Mouse (Mus musculus): ENCODE measurements around the gene Ift22. TPM values are rescaled to one million over a fixed set of nuclear protein-coding genes. Genes with fewer than 3 reads are reported as not detected.

The Ift22 gene
- polyA plus RNA-seq, 1 experiment from 2014 or later: 54.1 TPM

DNA sequence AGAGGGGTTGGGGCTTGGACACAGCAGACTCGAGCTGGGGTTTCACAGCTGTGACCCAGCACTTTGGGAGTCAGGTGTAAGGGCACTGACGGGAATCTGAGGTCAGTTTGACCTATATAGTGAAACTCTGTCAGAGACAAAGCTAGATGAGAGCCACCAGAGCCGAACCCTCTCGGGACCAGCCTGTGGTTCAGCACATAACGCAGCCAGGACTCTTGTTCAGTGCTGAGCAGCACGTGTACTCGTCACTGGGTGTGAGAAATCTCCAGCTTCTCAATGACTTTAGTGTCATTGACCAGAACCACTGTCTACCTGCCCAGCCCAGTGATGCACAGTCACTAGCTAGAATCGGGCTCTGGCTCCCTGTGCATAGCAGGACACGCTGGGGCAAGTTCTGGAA lies 14.9 kb downstream of the Ift22 start:
- Histone ChIP-seq H3K4me1 (ENCODE audit: control insufficient read depth, insufficient read depth, low read length) (0 out of 2 replicates have a peak, but pooled peaks cover 2% of the 10 kb centered on the region), H3K27me3 (ENCODE audit: control insufficient read depth, insufficient read depth, low read length) (no peaks in the 10 kb centered on the region), H3K36me3 (ENCODE audit: control insufficient read depth, insufficient read depth, low read length) (no peaks in the 10 kb centered on the region), H3K9ac (ENCODE audit: low read length) (no peak overlapping the region), H3K9me3 (replicated peaks; ENCODE audit: control insufficient read depth, low read length) (no peaks in the 10 kb centered on the region), H3K27ac (ENCODE audit: low read length) (no peak overlapping the region), H3K4me3 (replicated peaks; ENCODE audit: low read length) (no peak overlapping the region), H3K4me2 (ENCODE audit: low read depth, low read length) (no peak overlapping the region)
- no peak for ATAC-seq (ENCODE audit: insufficient read depth, low FRiP score)
- 83% methylated on average over 9 of the region's 9 CpGs for WGBS

DNA sequence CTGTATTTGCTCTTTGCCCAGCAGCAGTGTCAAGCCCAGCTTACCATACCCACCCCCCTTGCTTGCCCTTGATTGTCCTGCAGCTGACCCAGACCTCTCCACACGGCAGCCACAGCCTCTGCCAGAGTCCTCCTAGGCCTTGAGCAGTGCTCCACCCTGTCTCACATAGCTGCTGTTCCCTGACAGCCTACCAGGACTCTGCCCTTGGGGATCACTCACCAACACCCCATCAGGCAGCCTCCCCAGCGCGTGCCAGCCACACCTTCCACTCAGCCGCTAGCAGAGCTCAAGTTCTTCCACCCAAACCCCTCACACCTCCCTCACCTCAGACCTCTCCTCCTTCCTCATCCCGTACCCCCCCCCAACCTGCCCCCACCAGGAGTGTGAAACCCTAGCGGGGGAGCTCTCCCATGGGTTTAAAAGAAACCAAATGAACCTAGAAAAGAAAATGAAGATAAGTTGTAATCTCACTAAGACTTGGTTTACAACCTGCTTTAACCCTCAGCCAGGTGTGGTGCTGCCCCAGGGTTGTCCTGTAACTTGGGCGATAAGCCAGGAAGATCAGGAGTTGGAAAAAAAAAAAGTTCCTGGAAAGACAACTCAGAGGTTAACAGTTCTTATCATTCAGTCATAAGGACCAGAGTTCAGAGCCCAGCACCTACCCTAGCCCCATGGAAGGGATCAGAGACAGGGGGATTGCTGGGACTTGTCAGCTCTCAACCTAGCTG lies 16.0 kb downstream of the Ift22 start:
- H3K9ac ChIP-seq (ENCODE audit: low read length): no peak overlapping the region
- H3K4me1 ChIP-seq (ENCODE audit: control insufficient read depth, insufficient read depth, low read length): 0 out of 2 replicates have a peak, but pooled peaks cover 2% of the 10 kb centered on the region
- no peak overlapping the region for H3K4me2 ChIP-seq (ENCODE audit: low read depth, low read length)
- 49% methylated on average over 7 of the region's 7 CpGs for WGBS
- no peak overlapping the region for H3K27ac ChIP-seq (ENCODE audit: low read length)
- no peak overlapping the region for H3K4me3 ChIP-seq (replicated peaks; ENCODE audit: low read length)
- peak; percentile 65 for ATAC-seq (ENCODE audit: insufficient read depth, low FRiP score)
- no peaks in the 10 kb centered on the region for H3K36me3 ChIP-seq (ENCODE audit: control insufficient read depth, insufficient read depth, low read length)
- H3K9me3 ChIP-seq (replicated peaks; ENCODE audit: control insufficient read depth, low read length): no peaks in the 10 kb centered on the region
- H3K27me3 ChIP-seq (ENCODE audit: control insufficient read depth, insufficient read depth, low read length): no peaks in the 10 kb centered on the region

DNA sequence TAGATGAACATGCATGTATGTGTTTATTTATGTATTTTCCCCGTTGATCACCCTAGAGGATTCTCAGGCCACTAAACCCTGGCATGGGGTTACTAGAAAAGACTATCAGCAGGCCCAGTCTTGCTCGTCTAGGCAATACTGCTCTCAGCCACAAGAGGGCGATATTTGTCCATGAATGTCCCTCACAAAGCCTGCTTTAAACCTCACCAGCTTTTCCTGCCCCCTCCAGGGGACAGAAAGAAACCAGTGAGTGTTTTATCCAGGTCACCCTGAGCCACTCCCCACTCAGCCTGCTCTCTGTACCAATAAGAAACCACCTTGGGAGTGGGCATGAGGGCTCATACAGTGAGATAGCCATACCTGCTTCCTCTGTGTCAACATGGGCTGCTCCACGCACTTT lies 21.1 kb downstream of the Ift22 start:
- no peak overlapping the region for H3K27ac ChIP-seq (ENCODE audit: low read length)
- peak overlapping the region; percentile 38; the same call in 1 of the 2 replicates for H3K9ac ChIP-seq (ENCODE audit: low read length)
- no peak overlapping the region for H3K4me2 ChIP-seq (ENCODE audit: low read depth, low read length)
- ATAC-seq (ENCODE audit: insufficient read depth, low FRiP score): peak; percentile 70; the same call in 1 of the 2 replicates
- no peaks in the 10 kb centered on the region for H3K27me3 ChIP-seq (ENCODE audit: control insufficient read depth, insufficient read depth, low read length)
- 17% methylated on average over 4 of the region's 4 CpGs for WGBS
- H3K4me3 ChIP-seq (replicated peaks; ENCODE audit: low read length): no peak overlapping the region
- no peaks in the 10 kb centered on the region for H3K4me1 ChIP-seq (ENCODE audit: control insufficient read depth, insufficient read depth, low read length)
- H3K9me3 ChIP-seq (replicated peaks; ENCODE audit: control insufficient read depth, low read length): no peaks in the 10 kb centered on the region
- no peaks in the 10 kb centered on the region for H3K36me3 ChIP-seq (ENCODE audit: control insufficient read depth, insufficient read depth, low read length)

DNA sequence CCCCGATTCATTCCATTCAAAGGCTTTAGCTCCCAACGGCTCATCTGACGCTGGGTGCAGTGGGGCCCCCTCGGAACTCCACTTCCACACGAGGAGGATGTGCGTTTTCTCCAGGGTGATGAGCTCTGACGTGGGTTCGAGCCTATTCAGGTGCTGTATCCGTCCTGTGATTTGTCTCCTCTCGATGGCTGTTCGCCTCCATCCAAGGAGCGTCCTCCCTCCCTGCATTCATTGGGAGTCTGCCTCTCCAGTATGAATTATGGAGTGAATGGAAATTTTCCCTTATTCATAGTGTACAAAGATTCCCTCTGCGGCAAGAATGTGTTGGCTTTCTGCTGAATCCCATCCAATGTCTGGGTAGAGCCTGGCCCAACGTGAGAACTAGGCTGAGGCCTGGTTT lies 23.9 kb downstream of the Ift22 start:
- Histone ChIP-seq H3K4me1 (ENCODE audit: control insufficient read depth, insufficient read depth, low read length) (no peaks in the 10 kb centered on the region), H3K9ac (ENCODE audit: low read length) (no peak overlapping the region), H3K4me3 (replicated peaks; ENCODE audit: low read length) (no peak overlapping the region), H3K27ac (ENCODE audit: low read length) (no peak overlapping the region), H3K4me2 (ENCODE audit: low read depth, low read length) (no peak overlapping the region), H3K27me3 (ENCODE audit: control insufficient read depth, insufficient read depth, low read length) (no peaks in the 10 kb centered on the region), H3K36me3 (ENCODE audit: control insufficient read depth, insufficient read depth, low read length) (no peaks in the 10 kb centered on the region), H3K9me3 (replicated peaks; ENCODE audit: control insufficient read depth, low read length) (no peaks in the 10 kb centered on the region)
- ATAC-seq (ENCODE audit: insufficient read depth, low FRiP score): no peak
- 87% methylated on average over 14 of the region's 14 CpGs for WGBS

DNA sequence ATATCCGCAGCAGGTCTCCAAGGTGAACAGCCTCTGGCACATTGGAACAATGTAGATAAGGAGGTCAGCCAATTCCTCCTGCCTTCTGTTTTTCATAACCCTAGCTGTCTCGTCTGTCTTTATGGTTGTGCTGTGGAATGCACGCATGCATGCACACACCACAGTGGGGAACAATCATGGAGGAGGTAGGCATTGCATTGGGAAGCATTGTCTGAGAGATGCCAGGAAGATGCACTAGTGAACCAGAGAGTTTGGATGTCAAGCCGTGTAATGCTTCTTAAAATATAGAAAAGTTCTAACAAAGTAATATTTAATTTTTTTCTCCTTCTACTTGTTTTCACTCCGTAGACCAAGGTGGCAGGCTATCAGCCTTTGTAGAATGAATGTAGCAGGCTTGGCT lies 25.0 kb downstream of the Ift22 start:
- 82% methylated on average over 5 of the region's 5 CpGs for WGBS

DNA sequence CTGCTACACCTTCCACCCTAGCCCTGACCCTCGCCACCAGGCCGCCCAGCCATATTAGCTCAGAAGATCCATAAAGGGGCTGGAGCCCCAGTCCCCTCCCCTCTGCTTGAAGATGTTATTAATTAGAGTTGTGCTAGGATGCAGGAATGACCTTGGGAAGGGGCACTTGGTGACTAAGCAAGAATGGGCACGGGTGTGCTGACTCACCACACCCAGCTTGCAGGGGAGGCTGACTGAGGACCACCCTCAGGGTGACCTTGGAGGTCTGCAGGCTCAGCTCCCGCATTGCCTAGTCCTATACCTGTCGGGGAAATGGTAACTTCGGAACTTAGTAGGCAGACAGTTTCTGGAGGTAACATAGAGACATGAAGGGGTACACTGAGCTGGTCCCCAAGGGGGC lies 26.0 kb downstream of the Ift22 start:
- H3K36me3 ChIP-seq (ENCODE audit: control insufficient read depth, insufficient read depth, low read length): no peaks in the 10 kb centered on the region
- no peak overlapping the region for H3K27ac ChIP-seq (ENCODE audit: low read length)
- no peak for ATAC-seq (ENCODE audit: insufficient read depth, low FRiP score)
- no peaks in the 10 kb centered on the region for H3K9me3 ChIP-seq (replicated peaks; ENCODE audit: control insufficient read depth, low read length)
- no peaks in the 10 kb centered on the region for H3K4me1 ChIP-seq (ENCODE audit: control insufficient read depth, insufficient read depth, low read length)
- 82% methylated on average over 6 of the region's 6 CpGs for WGBS
- H3K4me3 ChIP-seq (replicated peaks; ENCODE audit: low read length): no peak overlapping the region
- H3K9ac ChIP-seq (ENCODE audit: low read length): no peak overlapping the region
- H3K27me3 ChIP-seq (ENCODE audit: control insufficient read depth, insufficient read depth, low read length): no peaks in the 10 kb centered on the region
- H3K4me2 ChIP-seq (ENCODE audit: low read depth, low read length): no peak overlapping the region

More for the DNA sequence above, 25.0 kb downstream of the Ift22 start:
- Histone ChIP-seq H3K36me3 (ENCODE audit: control insufficient read depth, insufficient read depth, low read length) (no peaks in the 10 kb centered on the region), H3K9ac (ENCODE audit: low read length) (no peak overlapping the region), H3K27me3 (ENCODE audit: control insufficient read depth, insufficient read depth, low read length) (no peaks in the 10 kb centered on the region), H3K4me1 (ENCODE audit: control insufficient read depth, insufficient read depth, low read length) (no peaks in the 10 kb centered on the region), H3K27ac (ENCODE audit: low read length) (no peak overlapping the region), H3K4me3 (replicated peaks; ENCODE audit: low read length) (no peak overlapping the region), H3K4me2 (ENCODE audit: low read depth, low read length) (no peak overlapping the region), H3K9me3 (replicated peaks; ENCODE audit: control insufficient read depth, low read length) (no peaks in the 10 kb centered on the region)
- no peak for ATAC-seq (ENCODE audit: insufficient read depth, low FRiP score)

DNA sequence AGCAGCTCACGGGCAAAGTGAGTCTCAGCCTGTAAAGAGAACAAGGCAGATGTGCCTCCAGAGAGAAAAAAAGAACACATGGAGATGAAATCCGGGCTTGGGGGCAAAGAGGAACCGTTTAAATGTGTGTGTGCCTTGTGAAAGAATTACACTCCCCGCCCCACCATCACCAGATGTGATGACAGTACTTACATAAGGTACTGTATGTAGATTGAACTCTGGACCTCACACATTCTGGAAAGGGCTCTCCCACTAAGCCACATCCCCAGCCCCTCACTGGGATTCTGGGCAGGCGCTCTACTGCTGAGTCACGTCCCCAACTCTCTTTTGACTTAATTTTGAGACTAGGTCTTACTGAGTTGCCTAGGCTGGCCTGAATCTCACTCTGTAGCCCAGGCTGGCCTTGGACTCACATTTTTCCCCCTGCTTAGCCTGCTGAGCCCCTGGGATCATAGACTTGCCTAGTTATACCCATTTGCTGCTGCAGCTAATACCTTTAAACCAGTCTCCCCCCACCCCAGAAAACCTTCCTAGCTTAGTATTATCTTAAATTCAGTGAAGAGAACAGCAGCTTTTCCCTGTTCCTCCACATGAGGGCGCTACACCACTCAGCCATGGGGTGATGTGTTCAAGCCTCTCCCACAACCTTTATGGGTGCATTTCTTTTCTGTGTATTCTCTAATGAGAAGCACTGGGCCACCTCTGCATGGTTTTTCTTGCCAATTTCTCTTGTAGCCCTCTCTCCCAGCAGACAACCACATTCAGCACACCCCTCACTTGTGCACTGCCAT lies 28.1 kb downstream of the Ift22 start:
- Histone ChIP-seq H3K27ac (ENCODE audit: low read length) (no peak overlapping the region), H3K9ac (ENCODE audit: low read length) (no peak overlapping the region), H3K27me3 (ENCODE audit: control insufficient read depth, insufficient read depth, low read length) (no peaks in the 10 kb centered on the region), H3K4me1 (ENCODE audit: control insufficient read depth, insufficient read depth, low read length) (no peaks in the 10 kb centered on the region), H3K9me3 (replicated peaks; ENCODE audit: control insufficient read depth, low read length) (no peaks in the 10 kb centered on the region), H3K4me2 (ENCODE audit: low read depth, low read length) (no peak overlapping the region), H3K4me3 (replicated peaks; ENCODE audit: low read length) (no peak overlapping the region), H3K36me3 (ENCODE audit: control insufficient read depth, insufficient read depth, low read length) (no peaks in the 10 kb centered on the region)
- no peak for ATAC-seq (ENCODE audit: insufficient read depth, low FRiP score)
- 67% methylated on average over 7 of the region's 7 CpGs for WGBS

DNA sequence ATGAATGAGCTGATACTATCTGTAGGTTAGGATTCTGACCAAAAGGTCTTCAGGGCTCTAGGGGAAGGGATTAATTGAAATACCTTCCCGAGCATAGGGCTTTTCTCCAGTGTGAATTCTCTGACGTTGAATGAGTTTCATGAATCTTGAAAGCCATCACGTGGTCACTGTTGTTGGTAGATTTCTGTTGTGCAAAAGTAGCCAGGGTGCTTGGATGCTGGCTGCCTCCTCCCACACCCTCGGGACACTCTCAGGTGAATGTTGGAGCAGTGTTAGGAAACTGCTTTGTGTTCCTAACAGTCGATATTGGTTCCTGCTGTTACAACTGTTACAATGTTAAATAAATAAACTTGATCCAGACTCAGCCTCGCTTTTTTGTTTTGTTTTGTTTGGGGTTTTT lies 28.8 kb downstream of the Ift22 start:
- H3K27ac ChIP-seq (ENCODE audit: low read length): no peak overlapping the region
- H3K4me2 ChIP-seq (ENCODE audit: low read depth, low read length): no peak overlapping the region
- no peaks in the 10 kb centered on the region for H3K36me3 ChIP-seq (ENCODE audit: control insufficient read depth, insufficient read depth, low read length)
- H3K27me3 ChIP-seq (ENCODE audit: control insufficient read depth, insufficient read depth, low read length): no peaks in the 10 kb centered on the region
- H3K4me1 ChIP-seq (ENCODE audit: control insufficient read depth, insufficient read depth, low read length): no peaks in the 10 kb centered on the region
- ATAC-seq (ENCODE audit: insufficient read depth, low FRiP score): no peak
- H3K4me3 ChIP-seq (replicated peaks; ENCODE audit: low read length): no peak overlapping the region
- 84% methylated on average over 6 of the region's 6 CpGs for WGBS
- H3K9me3 ChIP-seq (replicated peaks; ENCODE audit: control insufficient read depth, low read length): no peaks in the 10 kb centered on the region
- H3K9ac ChIP-seq (ENCODE audit: low read length): no peak overlapping the region

DNA sequence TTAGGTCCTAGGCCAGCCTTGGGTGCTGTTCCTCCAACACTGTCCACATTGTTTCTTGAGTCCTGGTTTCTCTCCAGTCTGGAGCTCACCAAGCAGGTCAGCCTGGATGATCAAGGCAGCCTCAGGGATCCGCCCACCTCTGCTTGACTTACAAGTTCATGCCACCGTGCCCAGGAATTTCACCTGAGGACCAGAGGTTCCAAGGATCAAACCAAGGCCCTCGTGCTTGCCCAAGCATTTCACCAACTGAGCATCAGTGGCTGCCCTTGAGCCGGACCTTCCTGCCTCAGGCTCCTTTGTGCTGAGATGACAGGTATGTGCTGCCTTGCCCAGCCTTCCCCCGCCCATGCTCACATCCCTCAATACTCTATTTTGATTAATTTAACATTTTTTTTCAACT lies 29.7 kb downstream of the Ift22 start:
- Histone ChIP-seq H3K4me2 (ENCODE audit: low read depth, low read length) (no peak overlapping the region), H3K9me3 (replicated peaks; ENCODE audit: control insufficient read depth, low read length) (no peaks in the 10 kb centered on the region), H3K36me3 (ENCODE audit: control insufficient read depth, insufficient read depth, low read length) (no peaks in the 10 kb centered on the region), H3K4me3 (replicated peaks; ENCODE audit: low read length) (no peak overlapping the region), H3K27me3 (ENCODE audit: control insufficient read depth, insufficient read depth, low read length) (no peaks in the 10 kb centered on the region), H3K9ac (ENCODE audit: low read length) (no peak overlapping the region), H3K27ac (ENCODE audit: low read length) (no peak overlapping the region), H3K4me1 (ENCODE audit: control insufficient read depth, insufficient read depth, low read length) (no peaks in the 10 kb centered on the region)
- 85% methylated on average over 5 of the region's 5 CpGs for WGBS
- ATAC-seq (ENCODE audit: insufficient read depth, low FRiP score): no peak
